Mouse (Mus musculus) kidney, adult 18-20 months (tissue): Measurements from ENCODE around the gene Spc25.

Source experiments
- DNase-seq: peaks from one replicate; pipeline ENCODE4 v3.0.0; 2021

Spc25 gene

DNA sequence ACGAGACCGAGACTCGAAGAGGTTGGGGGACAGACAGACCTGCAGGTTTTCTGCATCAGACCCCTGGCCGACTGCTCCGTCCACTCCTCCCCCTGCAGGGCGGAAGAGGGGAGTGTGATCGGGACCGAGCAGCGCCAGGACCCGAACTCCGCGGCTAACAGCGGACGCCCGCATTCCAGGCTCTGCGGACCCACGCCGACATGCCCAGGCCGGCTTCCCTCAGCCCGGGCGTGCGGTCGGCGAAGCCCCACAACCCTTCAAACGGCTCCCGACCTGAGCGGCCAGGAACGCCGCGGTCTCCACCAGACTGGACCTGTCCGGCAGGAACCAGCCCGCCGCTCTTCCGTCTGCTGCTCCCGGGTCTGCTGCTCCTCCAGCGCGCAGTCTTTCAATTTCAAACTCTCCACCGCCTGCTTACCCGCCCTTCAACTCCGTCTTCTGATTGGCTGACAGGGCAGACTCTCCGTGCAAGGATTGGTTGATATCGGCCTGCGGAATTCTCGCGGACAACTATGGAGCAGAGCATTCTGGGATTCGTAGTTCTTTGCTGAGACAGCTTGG, at the start of gene Spc25:
Gene Spc25 (minus strand): TSS at position 404 of the 561 bp plus-strand sequence.
- peak; percentile 88 for DNase-seq

DNA sequence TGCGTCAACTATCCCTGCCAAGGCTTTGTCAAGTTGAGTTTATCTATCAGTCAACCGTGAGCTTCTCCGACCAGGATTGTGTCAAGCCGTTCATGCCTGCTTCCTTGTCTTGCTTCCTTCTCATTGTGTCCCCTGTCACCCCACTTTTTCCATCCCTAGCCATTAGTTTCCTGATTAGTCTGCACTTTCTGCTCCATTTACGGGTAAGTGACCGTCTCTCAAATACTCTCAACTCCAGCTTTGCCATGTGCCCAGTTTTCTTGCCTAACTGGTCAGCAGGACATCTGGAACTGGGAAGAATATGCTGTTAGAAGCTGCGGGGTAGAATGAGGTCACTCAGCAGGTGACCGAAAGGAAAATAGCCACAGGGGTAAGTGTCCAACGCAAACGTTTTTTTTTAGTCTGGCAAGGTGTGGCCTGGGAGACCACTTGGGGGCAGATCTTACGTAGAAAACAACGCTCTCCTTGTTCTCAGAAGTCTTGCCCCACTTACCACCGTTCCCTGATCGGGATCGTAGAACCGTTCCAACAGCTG, 42.3 kb upstream of the Spc25 start:
- DNase-seq = no peak

DNA sequence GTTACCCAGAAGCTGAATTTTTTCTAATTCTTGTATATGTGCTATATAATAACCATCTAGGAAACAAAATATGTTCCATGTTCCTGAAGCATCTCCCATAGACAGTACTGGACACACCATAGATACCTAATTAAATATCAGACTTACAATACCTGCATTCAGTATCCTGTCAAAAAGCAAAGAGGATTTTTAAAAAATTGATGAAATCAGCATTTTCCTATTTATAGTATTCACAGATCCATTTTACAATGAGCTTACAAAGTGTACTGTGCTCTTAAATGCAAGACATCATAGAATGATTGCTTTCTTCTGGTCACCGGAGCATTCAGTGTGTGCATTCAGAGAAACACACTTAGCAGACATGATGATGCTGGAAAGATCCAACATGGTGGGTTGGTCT, 41.1 kb upstream of the Spc25 start:
- no peak for DNase-seq

DNA sequence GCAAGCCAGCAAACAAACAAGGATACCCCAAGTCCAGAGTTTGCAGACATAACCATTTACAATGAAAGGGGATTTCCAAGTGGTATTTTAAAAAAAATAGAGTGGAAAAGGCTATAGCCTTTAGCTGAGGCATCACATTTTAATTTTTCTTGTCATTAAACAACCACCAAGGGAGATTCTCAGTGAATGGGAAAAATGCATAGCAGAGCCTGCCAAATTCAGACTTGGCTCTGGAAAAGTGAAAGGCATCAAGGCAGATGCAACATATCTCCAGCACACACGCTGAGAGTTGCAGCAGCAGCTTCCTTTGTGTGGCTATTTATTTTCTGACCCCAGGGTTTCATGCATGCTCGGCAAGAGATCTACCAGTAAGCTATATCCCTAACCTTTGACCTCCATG, 38.9 kb upstream of the Spc25 start:
- no peak for DNase-seq

DNA sequence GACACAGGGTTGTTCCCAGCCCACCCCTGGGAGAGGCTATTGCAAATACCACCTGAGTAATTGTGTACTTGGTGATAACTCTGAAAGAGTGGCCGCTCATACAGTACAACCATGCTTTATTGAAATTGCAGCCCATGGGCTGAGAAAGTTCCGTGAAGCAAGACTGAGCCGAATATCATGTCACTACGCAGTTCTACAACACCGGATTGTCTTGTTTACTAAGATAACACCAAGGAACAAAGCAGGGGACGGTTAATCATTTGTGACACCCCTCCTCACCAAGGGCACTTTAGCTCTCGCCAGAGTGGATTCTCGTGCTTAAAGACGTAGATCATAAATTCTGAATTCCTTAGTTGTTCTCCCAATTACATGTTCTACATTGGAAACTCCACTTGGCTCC, 33.3 kb upstream of the Spc25 start:
- no peak for DNase-seq

DNA sequence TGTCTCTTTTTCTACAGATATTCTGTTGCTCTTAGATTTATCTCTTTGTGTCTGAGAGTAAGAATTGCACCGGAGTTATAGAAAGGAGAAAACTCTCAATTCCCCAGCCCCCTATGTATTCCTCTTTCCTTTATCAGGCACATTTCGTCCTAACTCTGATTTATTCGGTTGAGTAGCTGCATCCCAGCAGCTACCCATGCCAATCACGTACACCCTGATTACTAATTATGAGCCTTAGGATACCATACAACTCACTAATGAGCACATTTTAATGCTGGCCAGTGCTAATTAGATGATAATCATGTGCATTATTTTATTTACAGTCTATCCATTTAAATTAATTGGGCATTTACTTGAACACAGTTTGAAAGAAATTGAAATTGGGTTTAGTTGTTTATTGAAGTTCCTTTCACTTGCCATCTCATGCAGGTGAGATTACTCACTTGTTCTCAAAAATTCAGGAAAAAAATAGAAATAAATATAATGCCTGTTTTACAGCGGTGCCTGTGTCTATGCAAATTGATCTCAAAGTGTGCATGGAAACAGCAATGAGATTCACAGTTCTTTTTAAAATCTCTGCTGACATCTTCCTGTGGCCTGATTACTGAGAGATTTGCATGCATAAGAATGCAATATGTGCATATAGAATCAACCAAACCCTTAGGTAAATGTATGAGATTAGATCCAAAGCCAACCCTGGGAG, 29.1 kb upstream of the Spc25 start:
- DNase-seq = no peak

DNA sequence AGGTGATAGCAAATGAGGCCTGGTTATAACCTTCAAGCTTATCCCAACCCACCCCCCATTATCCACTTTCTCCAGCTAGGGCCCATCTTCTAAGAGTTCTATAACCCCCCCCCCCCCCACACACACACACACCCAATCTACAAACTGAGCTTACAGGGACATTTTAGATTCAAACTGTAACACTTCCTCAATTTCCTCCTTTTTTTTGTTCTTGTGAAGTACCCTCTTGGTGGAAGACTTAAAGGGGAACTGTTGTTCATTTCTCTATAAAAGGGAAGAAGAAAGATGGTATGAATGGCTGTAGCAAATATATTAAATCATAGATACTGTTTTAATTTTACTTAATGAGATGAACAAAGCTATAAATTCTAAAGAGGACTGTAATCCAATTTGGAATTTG, 26.1 kb upstream of the Spc25 start:
- no peak for DNase-seq

DNA sequence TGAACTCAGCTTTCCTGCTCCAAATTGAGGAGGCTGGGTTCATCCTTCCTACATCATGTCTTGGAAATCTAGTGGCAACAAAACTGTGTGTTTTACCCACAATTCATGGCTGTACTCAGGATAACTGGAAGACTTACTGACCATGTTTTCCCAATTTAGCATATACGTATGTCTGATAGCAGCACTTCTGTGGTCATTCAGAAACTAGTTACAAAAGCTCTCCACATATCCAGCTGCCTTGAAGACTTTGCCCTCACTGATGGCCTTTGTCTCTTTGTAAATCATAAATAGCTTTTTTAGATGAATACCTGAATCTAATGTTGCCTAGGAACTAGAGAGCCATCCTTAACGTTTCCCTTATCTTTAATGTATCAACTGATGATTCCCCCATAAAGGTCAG, 24.1 kb upstream of the Spc25 start:
- no peak for DNase-seq

DNA sequence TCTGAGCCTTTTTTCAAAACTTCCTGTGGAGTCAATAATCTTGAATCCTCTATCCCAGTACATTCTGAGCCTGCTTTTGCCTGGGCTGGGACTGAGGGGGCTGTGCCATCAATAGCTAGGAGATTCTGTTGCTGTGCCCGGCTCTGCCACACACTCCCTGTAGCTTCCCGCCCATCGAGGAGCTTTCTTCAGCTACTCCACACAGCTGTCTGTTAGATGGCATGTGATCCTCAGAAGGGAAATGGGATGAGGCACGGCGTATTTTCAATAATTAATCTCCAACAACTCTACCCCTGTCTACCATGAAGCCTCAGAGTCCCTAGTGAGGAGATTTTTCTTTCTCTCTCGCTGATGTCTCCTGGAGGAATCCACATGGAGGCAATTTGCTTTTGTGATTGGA, 22.6 kb upstream of the Spc25 start:
- DNase-seq = no peak

DNA sequence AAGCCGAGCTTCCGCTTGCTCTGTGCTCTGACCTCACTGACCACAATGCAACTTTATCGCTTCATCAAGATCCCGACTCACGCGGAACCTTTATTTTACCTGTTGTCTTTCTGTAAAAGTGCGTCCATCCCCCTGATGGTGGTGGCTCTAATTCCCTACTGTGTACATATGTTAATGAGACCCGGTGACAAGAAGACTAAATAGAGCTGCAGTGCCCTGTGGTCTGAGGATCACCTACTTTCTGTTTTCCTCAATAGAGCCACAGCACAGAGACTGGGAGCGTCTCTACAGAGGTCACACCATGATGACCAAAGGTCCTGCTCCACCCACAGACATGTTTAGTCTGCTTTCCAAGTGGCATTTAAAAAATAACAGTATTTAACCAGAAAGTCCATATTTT, 20.9 kb upstream of the Spc25 start:
- no peak for DNase-seq

DNA sequence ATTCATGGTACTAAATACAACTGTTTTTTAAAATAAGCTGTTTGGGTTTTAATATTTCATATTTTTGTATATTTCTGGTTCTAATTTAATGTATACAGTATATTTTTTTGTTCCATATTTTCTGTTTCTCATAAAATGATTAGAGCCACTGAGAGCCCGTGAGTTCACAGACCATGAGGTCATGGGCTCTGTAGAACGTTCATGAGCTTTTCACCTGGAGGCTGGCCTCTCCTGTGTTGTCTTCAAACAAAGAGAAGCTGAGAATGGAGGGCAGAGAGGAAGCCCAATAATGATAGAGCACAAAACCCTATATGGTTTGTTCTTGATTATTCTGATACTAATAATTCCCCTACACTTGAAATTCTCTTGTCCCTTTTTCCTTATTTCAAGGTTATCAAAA, 18.7 kb upstream of the Spc25 start:
- DNase-seq = no peak

DNA sequence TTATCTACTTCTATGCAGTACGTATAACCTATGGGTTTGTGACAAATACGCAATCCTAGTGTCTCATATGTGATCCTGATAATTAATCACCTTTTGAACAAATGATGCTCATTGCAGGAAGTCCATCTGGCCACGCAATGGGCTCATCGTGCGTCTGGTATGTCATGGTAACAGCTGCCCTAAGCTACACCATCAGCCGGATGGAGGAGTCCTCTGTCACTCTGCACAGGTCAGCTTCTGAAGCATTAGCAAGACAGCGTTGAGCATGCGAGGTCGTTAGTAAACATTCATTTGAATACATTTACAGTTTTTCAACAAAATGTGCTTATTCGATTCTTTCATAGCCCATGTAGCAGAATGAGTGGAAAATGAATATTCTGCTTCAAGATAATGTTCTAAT, 16.8 kb upstream of the Spc25 start:
- DNase-seq = no peak

DNA sequence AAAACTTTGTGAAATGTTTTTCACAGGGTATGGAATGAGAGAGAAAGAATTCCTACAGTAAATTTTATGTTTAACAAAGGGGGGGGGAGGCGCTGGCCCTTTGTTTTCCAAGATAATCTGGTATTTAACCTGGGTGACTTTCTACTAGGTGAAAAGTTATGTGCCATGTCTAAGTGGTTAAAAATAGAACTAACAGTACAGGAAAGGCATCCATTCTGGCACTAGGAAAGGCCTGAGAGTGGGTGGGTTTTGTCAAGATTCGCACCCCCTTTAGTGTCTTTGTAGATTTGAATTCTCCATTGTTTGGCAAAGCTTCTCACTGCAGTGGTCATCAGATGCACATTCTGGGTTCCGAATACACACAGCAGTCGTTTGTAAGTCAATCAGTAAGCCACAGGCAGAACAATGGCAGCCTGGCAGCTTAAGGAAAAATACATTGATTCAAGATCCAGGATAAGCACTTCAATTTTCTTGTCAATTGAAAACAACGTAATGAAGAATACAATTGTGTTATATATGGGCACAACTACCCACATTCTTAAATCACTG, 15.9 kb upstream of the Spc25 start:
- DNase-seq = no peak

DNA sequence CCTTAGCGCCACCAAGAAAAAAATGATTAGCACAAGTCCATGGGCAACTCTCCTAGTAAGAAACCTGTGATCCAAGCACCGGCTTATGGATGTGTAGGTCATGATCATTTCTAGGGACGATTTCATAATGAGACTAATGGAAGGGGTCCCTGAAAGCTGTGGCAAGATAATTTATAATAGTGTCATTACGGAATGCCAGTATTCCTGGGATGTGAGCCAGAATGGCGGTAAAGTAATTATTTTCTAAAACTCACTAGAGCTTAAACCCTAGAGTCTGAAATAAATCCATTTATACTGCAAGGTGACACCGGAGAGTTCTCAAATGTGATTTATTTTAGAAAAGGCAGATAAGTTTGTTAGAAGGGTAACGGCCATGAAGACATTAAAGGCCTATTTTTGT, 9.2 kb upstream of the Spc25 start:
- no peak for DNase-seq

DNA sequence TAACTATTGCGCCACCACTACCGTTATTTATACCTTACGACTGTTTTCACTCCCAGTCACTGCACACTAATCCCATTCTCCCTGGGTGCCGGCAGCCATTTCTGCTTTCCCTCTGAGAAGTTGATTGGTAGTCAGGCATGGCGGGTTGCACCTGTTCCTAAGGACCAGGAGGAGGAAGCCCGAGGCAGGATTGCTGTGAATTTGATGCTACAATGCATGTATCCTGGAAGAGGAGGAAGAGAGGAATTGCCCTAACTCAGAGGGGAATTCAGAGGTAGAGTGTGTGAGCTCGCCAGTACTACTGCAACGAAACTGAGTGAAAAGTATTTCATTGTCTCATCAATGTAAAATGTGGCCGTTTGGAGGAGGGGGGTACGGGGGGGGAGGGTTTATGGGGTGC, 6.7 kb upstream of the Spc25 start:
- DNase-seq = no peak

DNA sequence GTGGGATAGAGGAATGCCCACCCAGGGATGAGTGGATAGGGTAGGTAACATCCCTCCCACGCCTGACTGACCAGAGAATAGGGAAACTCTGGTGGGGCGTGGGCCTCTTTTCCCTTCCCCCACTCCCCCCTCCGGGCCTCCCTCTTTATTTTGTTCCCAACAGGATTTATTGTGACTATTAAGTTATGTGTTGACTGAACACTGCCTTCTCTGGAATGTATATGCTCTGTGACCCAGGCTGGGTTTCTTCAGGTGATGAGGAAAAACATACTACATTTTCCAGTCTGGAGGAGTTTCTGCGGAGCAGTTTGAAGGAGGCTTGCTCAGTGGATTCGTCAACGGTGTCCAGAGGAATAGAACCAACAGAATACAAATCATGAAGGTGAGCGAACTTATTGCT, 4.8 kb upstream of the Spc25 start, which contains the start of gene G6pc2:
Gene G6pc2 (plus strand): TSS at position 301 of the 400 bp plus-strand sequence.
- no peak for DNase-seq

DNA sequence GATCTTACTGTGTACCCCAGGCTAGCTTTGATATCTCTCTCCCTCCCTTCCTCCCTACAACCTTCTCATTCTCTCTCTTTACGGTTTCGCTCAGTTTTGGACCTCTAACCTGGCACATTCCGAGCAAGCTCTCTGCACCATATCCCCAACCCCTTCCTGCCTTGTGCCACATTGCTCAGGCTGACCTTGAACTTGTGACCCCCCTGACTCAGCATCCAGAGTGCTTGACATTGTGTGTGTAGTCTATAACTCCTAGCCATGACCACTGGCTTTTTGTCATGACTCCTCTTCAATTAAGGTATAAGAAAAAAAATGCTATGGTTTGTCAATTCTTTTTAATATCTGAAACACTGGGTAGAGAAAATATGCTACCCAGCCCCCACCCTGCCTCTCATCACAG, 3.7 kb upstream of the Spc25 start:
- no peak for DNase-seq

DNA sequence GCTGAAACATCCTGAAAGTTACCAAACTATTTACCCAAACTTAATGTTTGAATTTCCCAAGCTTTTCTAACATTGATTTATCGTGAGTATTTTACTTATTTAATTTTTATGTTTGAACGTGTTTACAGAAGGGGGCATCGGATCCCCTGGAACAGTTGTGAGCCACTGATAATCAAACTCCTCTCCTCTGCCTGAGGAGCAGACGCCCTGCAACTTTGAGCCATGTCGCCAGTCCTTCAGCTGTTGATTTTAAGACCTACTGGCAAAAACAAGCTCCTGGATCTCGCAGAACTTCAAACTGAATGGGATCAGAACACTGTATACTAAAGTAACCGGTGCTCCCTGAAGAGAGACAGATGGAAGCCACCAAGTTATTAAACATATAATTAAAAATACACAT, 529 bp upstream of the Spc25 start:
- no peak for DNase-seq

DNA sequence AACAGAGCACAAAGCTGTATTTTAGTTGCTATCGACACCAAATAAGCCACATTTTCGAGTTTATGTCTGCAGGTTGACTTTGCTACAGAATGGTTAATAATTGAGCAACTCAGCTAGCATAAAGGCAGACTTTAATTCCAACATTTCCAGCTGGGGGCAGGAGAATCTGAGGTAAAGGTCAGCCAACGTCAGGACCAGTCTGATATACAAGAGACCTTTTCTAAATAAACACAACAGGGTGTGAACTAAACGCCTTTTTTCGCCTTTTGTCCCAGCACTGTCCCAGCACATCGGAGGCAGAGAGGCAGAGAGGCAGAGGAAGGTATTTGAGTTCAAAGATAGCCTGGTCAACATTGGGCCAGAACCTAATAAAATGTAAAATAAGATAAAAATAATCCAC, 809 bp downstream of the Spc25 start:
- peak; percentile 35 for DNase-seq

DNA sequence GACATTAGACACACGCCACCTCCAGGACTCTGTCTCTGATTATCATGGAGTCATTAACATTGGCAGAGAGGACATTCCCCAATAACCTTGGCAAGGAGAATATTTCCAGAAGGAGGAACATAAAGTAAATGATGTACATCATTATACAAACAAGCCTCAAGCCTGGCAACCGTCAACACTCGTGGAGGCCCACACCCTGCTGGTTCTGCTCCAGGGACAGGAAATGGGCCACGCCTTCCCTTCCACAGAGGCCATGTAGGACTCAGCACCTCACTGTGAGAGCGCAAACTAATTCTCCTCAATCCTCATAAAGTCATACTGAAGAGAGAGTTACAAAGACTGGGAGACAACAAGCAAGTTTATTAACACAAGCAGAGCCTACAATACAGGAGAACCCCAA, 12.4 kb downstream of the Spc25 start:
- no peak for DNase-seq

DNA sequence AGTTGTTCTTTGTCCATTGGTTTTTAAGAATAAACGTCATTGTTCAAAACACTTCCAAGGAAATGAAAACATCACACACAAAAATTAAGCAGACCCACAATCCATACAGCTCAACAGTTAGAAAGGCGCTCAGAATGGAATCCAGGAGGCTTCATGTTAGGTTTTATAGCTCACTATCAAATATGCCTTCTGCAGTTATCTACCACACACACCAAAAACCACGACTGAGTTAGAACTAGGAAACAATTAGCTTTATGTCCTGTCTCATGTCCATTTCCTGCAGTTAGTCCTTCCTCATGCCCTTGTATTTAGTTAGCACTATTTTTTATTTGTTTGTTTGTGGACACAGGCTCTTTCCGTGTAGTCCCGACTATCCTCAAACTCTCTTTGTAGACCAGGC, 14.9 kb downstream of the Spc25 start:
- no peak for DNase-seq

DNA sequence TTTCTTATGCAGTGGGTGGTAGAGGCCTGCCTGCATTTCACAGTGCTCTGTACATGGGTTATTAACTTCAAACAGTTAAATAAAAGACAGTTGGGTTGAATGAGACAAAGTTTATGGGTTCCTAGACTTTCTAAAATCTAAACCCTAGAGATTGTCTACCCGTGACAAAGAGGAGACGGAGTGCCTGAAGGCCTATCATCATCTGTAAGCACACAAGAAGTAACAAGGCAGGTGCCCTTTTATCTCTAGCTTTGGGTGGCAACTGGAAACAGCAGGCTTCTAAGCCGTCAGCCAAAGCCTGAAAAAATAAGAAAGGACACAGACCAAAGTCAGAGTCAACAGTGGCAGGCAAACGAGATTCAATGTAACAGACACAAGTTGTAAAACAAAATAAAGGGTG, 16.8 kb downstream of the Spc25 start:
- no peak for DNase-seq

DNA sequence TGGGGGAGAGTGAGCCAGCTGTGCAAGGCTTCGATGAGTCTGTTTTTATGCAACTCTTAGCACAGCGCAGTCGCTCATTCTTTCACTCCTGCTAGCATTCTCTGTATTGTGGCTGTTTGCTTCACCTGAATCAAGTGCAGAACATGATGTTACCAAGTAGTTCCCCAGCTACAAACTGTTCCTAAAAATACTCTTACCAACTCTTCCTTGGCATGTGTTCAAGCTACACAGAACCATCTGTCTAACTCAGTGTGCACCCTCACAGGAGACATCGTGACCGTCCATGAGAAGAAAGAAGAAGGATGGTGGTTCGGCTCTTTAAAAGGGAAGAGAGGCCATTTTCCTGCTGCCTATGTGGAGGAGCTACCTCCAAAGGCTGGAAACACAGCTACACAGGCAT, 17.3 kb downstream of the Spc25 start:
- DNase-seq = no peak

DNA sequence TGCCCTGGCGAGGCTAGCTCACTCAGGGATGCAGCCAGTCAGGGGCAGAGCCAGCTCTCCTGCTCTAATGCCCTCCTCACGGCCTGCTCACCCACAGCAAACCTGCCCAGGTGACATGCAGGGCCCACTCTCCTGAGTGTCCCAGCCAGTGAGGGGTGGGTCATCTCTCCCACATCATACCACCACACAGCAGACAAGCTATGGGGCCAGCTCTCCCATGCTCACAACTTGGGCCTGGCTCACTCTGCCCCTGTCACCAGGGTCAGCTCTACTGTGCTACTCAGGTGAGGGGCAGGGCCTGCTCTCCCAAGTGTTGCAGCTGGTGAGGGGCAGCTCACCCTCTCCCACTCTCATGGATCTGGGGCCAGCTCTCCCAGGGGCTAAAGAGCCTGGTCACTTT, 18.0 kb downstream of the Spc25 start:
- DNase-seq = no peak

DNA sequence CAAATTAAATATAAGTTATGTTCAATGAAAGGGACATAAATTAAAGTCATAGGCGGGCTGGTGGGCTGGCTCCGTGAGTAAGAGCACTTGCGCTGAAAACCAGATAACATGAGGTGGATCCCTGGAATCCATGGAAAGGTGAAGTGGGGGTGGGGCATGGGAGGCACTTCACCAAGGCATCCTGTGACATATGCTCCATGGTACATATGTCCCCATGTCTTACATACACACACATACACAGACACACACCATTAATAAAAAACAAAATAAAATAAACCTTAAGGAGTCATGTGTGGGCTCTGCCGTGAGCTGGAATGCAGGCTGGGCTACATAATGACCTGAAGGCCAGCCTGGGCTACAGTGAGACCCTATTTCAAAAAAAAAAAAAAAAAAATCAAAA, 26.3 kb downstream of the Spc25 start:
- DNase-seq = no peak
